Mouse (Mus musculus): Measurements from ENCODE around the gene Fam20b. TPM values are rescaled to one million over a fixed set of nuclear protein-coding genes. Genes with fewer than 3 reads are reported as not detected.
"Not testable (repeated sequence)": the region's sequence is repeated elsewhere in the genome, so short reads cannot be mapped to it uniquely, and the experiment has no call there.

Fam20b gene
- total RNA-seq, 2 experiments from 2014 or later: 29.3 to 29.9 TPM

DNA sequence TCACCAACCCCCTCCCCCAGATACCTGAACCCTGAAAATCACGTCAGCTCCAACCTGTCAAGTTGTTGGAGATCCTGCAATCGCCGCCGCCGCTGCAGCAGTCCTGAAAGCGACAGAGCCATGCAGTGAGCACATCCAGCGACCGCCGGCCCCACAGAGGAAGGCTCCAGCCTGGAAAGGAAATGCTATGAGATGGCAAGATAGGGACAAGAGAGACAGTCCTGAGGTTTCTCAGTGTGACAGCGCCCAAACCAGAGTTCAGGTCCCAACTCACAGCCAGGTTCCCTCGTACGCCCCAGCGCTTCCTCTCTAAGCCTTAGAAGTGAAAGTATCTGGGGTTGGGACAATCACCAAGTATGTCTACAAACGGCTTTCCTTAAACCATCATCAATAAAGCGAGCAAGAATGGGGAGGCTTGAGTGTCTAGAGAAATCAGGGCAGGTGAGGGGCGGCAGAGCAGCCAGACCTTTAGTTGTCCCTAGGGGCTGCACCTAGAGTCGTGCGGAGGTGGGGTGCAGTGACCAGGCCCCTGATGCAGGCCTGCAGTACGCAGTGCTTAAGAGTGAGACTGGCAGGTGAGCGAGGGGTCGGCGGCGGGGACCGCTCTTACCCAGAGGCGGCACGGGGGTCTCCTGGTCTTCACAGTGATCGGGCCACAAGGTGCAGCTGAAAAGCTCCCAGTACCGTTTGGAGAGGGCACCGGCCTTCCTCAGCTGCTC, 45.3 kb downstream of the Fam20b start:
- intact Hi-C loops (cut with DNase I): no loop called here
- DNase-seq: peak in 1 of 2 experiments; percentile 44

- intact Hi-C loops (cut with DNase I): no loop called here
- no peak for DNase-seq
These were observed 46.0 kb downstream of the Fam20b start for GRCm38 (mm10) chr1:156672720-156673475.

DNA sequence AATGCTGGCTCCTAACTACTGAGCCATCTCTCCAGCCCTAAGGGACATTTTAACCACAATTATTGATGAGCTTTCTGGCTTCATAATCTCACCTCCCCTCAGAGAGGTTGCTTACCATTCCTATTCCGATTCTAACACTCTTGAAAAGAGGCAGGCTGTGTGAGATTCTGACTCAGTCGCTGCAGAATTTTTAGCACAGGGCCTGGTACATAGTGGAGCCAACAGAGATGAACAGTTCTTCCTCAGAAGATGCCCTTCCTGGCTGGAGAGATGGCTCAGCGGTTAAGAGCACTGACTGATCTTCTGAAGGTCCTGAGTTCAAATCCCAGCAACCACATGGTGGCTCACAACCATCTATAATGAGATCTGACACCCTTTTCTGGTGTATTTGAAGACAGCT, 47.0 kb downstream of the Fam20b start:
- intact Hi-C loops (cut with DNase I): no loop called here
- no peak for DNase-seq

- DNase-seq: no peak
- intact Hi-C loops (cut with DNase I): no loop called here
These were observed 49.5 kb downstream of the Fam20b start for GRCm38 (mm10) chr1:156669208-156669983.

GRCm38 (mm10) chr1:156668602-156669001, 50.3 kb downstream of the Fam20b start:
- DNase-seq: no peak
- intact Hi-C loops (cut with DNase I): no loop called here

- intact Hi-C loops (cut with DNase I): no loop called here
- no peak for DNase-seq
These were observed 51.6 kb downstream of the Fam20b start for GRCm38 (mm10) chr1:156667141-156667926.

- intact Hi-C loops (cut with DNase I): no loop called here
These were observed 53.1 kb downstream of the Fam20b start for GRCm38 (mm10) chr1:156665777-156666176.

DNA sequence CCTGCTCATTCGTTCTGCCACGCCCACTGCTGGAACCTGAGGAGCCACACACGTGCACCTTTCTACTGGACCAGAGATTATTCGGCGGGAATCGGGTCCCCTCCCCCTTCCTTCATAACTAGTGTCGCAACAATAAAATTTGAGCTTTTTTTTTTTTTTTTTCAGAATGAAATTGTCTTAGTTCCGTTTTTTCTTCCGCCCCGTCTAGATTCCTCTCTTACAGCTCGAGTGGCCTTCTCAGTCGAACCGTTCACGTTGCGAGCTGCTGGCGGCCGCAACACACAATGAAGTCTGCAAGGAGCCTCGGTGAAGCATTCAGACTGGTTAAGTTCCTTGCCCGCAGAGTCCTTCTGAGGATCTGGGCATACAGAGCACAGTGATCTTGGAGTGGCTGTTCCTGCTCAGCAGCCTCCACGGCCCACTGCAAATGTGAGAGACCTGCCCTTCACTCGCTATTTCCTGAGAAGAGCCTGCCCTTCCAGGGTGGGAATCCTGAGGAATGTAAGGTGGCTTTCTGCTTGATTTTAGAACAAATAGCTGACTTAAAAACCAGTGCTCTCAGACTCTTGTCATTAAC, 58.1 kb downstream of the Fam20b start:
- DNase-seq; intact Hi-C loops (cut with DNase I): not testable (repeated sequence)

More at GRCm38 (mm10) chr1:156665777-156666176, 53.1 kb downstream of the Fam20b start:
- no peak for DNase-seq

- intact Hi-C loops (cut with DNase I): no loop called here
- no peak for DNase-seq
These were observed 58.8 kb downstream of the Fam20b start for GRCm38 (mm10) chr1:156659906-156660659.

DNA sequence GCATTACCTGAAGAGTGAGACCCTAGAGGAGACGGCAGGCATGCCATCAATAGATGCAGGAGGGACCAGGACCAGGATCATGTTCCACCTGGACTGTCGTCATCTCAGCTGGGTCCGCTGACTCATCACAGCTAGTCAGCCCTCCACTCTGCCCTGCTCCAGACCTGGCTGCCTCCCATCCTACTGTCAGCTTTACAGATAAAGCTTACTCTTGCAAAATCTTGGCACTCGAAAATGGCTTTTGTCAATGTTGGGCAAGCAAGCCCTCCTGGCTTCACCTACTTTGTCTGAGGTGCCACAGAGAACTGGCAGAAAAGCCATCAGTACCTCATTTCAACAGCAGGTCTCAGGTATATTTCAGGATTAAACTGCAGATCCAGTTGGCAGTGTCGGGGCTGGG, 60.2 kb downstream of the Fam20b start:
- intact Hi-C loops (cut with DNase I): no loop called here
- no peak for DNase-seq

GRCm38 (mm10) chr1:156657523-156657922, 61.4 kb downstream of the Fam20b start:
- DNase-seq: no peak
- intact Hi-C loops (cut with DNase I): no loop called here

DNA sequence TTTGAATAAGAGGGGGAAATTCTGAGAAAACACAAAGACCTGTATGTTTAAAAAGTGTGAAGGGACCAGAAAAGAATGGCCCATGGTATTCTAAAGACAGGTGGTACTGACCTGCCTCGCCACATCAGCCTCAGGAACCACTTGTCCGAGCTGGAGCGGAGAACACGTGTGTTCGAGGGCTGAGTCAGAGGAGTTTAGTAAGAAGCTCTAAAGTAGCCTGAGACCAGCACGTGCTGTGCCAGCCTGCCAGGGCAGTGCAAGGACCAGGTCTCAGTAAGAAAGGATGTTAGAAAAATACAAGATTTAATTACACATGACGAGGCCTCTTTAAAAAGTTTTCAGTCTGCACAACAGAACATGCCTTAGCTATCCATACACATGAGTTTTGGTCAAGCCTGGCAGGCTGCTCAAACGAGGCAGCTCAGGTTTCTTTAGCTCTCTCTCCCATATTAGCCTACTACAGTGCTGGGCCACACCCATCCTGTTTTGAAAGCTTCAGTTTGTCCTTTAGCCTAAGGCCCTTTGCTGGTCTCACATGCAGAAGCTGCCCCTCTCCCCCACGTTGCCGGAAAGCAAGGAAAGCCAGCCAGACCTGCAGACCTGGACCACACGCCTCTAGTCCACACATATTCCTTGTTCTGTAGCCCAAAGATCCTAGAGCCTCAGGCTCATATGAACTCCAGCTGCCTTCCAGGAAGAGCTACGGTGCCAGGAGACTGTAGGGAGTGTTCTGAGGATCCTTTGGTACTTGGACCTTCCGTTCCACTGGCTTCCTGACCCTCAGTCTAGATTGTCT, 64.0 kb downstream of the Fam20b start:
- intact Hi-C loops (cut with DNase I): no loop called here
- DNase-seq: peak in 1 of 2 experiments; percentile 17

DNA sequence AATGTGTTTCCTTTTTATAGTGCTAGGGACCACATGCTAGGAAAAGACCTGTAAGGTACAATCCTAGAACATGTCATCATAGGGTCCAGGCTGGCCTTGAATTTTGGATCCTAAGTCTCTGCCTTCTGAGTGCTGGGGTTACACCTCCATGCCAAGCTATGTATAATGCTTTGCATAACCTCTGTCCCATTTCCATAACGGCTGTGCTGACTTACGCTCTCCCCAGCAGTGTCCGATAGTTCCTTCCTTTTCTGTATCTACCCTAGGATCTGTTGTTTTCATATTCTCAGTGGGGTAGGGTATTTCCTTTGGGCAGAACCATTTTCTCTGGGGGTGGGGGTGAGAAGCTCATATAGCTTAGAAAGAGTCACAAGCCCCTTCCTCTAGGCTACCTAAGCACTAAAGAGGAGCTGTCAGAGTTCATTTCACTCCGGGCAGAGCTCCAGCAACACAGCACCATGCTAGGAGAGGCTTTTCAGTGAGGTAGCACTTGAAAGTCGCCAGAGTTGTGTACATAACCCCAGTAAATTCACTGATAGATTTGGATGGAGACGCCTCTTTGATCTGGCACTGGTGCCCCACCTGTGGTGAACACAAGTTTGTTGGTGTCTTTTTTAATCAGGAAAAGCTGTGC, 66.6 kb downstream of the Fam20b start:
- intact Hi-C loops (cut with DNase I): no loop called here
- DNase-seq: no peak

- intact Hi-C loops (cut with DNase I): no loop called here
- DNase-seq: no peak
These were observed 68.3 kb downstream of the Fam20b start for GRCm38 (mm10) chr1:156650631-156651030.

- DNase-seq: no peak
- intact Hi-C loops (cut with DNase I): no loop called here
These were observed 70.2 kb downstream of the Fam20b start for GRCm38 (mm10) chr1:156648705-156649104.

GRCm38 (mm10) chr1:156645971-156646370, 72.9 kb downstream of the Fam20b start:
- intact Hi-C loops (cut with DNase I): no loop called here

DNA sequence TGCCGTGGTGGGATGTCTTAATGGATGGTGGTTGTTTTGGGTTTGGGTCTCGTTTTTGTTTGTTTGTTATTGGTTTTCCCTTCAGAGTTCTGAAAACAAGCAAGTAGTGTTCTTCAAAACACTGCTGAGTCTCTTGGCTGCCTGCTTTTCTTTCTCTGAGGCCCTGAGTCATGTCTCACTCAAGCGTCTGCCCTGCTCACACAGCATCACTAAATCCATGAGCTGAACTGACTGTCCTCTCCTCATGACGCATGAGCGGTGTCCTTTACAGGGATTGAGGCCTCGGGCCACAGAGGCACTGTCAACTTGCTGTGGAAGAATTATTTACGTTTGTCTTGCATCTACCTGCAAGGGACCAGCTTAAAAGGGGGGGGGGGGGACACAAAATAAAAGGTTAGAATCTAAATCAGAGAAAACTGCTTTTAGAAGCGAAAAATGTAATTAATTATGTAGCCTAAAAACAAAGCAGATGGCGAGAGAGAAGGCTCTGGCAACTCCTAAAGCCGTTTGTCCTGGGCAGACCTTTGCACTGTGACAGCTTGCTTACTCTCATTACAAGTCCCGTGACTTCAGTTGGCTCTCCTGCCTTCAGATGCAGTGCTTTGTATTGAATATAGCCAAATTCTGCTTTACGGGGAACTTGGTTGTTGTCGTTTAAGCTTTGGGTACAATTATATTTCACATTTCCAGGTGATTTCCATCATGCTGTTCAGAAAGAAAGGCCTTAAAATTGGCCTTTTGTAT, 73.9 kb downstream of the Fam20b start:
- DNase-seq: no peak
- intact Hi-C loops (cut with DNase I): no loop called here

More at GRCm38 (mm10) chr1:156645971-156646370, 72.9 kb downstream of the Fam20b start:
- DNase-seq: no peak

Measured in gastrocnemius, postnatal 36 days (tissue).